Mouse (Mus musculus) effector memory CD4-positive, alpha-beta T cell, adult 7 months (primary cell): ENCODE data around the gene Crlf3. TPM values are rescaled to one million over a fixed set of nuclear protein-coding genes. Genes with fewer than 3 reads are reported as not detected.

Experiments used
- polyA plus RNA-seq: library from polyadenylated mRNA; unstranded; fragments of 100-300 nt; shearing (Covaris generic); gene quantifications from one replicate; pipeline ENCODE4 v1.2.1, GENCODE M21; 2017

Crlf3 gene
- polyA plus RNA-seq, result 315 TPM

GRCm38 (mm10) chr11:80080826-80081728 is at the start of gene Crlf3:
Gene Crlf3, minus strand, starts transcription at chr11:80080991.

GRCm38 (mm10) chr11:80088917-80089816 is 8.4 kb upstream of the Crlf3 start, which contains the start of gene Atad5:
Gene Atad5, plus strand, starts transcription at chr11:80089400.

Other genes with a start within 250 kb of the Crlf3 start
- 38.1 TPM for gene Utp6, start 118.6 kb downstream of the Crlf3 start, polyA plus RNA-seq
- 40.1 TPM for gene Suz12, start 87.9 kb downstream of the Crlf3 start, polyA plus RNA-seq
- 3.4 TPM for gene Atad5, start 8.4 kb upstream of the Crlf3 start, polyA plus RNA-seq
- gene Tefm, start 61.2 kb upstream of the Crlf3 start, polyA plus RNA-seq, result 5.1 TPM
- 0.78 TPM for gene Adap2, start 73.1 kb upstream of the Crlf3 start, polyA plus RNA-seq
- gene Rnf135, start 102.9 kb upstream of the Crlf3 start, polyA plus RNA-seq, result 3.9 TPM
- 52.9 TPM for gene Rhot1, start 128.0 kb upstream of the Crlf3 start, polyA plus RNA-seq
- gene Rhbdl3, start 219.9 kb upstream of the Crlf3 start, polyA plus RNA-seq, result 4.9 TPM